Mouse (Mus musculus) left cerebral cortex, postnatal 4 days (tissue): ENCODE data around the gene Dock3. TPM values are rescaled to one million over a fixed set of nuclear protein-coding genes. Genes with fewer than 3 reads are reported as not detected.

Source experiments
- DNase-seq: peaks from one replicate; pipeline ENCODE4 v3.0.0-alpha.2; 2022
- intact Hi-C: fragments of 180-260 bp; cut with DNase I; formaldehyde crosslinking; loops from one replicate; pipeline ENCODE4 v1.15.1; 2025
- total RNA-seq, 2 experiments: library from RNA; stranded (reverse); gene quantifications; 2 replicates each; pipeline ENCODE4 v1.2.3; 2021

The Dock3 gene
- total RNA-seq, 2 experiments from 2014 or later: 159 to 181 TPM

DNA sequence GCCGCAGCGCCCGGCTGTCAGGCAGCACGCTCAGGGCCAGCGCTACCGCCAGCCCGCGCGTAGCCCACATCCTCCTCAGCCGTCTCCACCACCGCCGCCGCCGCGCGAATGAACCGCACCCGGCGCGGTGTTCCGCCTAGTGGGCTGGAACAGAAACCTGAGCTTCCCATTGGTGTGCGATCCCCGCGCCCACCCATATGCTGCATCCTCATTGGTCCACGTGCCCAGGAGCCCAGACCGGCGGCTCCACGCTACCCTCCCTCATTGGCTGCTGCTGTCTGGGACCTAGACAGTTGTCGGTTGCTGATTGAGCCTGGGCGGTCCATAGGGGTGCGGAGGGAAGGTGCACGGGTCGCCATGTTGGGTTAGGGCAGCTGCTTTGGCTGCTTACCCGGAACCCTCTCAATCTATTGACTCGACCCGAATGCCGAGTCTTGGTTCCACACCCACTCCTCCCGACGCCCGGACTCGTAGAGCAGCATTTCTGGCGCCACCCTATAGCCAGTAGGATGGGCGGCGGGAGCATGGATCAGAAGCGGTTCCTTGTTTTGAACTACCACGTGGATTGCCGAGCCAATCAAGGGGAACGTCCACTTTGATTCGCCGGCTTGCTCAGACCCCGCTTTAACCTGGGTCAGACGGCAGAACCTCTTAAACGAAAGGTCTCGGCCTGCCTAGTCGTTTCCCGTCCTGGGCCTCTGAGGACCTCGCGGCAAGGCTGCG lies 339.7 kb downstream of the Dock3 start, which contains the start of gene Manf:
Gene Manf (minus strand): TSS at position 151 of the 723 bp plus-strand sequence.
- intact Hi-C loops: no loop called here
- peak; percentile 98 for DNase-seq

DNA sequence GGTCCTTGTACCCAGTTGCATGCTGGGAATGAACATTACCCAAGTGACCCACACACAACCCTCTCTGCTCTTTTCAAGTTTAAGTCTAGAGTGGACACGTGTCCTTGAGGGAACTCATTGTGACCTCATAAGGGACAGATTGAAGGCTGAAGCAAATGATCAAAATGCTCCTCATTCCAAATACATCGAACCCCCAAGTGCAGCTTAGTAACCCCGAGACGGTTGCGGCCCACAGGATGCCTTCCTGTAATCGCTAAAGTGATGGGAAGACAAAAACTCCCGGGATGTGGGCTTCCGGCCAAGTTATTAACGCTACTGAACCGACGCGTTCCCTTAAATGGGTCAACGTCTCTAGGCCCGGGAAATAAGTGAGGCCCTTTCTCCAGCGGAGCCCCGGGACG lies 340.4 kb downstream of the Dock3 start:
- no peak for DNase-seq
- intact Hi-C loops: no loop called here

DNA sequence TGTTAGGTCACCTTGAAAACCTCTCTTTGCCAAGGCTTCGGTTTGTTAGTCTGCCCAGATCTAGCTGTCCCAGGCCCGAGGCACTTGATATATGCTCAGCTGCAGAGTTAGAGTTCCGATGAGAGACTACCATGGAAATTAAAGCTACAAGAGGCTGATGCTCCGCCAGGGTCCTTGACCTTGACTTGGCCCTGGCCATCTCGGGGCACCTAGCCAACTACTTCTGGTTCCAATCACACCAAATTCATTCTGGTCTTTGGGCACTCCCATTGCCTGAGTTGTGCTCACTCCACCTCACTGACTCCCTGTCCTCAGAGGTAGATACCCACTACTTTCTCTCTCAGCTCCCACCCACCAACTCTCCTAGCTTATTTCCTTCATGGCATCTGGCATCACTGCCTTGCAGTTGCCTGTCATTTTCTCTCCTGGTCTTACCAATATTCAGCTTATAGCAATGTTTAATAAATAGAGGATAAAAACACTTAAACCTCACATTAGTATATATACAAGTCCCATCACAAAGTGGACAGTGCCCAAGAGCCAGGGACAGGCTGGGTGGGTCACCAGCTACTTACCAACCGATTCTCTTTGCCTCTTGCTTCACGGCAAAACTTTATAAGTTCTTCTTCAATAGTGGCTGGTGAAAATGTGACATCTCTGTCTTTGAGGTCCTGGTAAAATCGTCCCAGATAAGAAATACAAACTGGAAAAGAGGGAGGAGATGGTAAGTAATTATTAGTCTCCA lies 341.0 kb downstream of the Dock3 start:
- no peak for DNase-seq
- intact Hi-C loops: no loop called here

DNA sequence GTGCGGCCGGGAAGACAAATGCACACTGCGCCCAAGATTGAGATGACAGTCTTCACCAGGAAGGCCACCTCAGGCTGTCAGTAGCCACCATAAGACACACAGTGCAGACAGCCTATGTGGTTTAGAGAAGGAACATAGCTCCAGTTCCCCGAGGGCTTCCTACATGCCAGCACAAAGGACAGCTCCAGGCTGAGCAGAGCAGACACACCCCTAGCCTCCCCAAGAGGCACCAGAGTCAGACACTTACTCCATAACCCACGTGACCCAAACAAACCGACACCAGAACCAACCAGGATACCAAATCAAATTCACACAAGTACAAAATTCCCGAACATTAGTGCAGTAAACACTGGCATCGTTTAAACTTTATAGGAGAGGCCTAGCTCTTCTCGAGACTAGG lies 342.4 kb downstream of the Dock3 start:
- DNase-seq: no peak
- intact Hi-C loops: no loop called here

DNA sequence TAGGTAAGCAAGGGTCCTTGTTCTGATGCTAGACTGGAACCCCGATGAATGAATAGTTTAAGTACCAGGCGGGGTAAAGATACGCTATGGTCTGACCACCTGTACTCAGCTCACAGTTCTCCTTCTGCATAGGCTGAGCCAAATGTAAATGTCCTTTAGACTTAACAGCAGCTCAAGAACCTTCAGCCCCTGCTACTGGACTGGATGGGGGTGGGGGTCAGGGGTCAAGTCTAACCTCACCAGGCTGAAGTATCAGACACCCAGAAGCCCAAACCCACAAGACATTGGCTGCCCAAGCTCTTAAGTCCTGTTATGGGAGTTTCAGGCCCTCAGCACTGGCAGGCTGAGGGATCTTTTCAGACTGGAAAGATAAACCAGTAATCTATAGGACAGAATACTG lies 343.4 kb downstream of the Dock3 start:
- intact Hi-C loops: no loop called here
- no peak for DNase-seq

DNA sequence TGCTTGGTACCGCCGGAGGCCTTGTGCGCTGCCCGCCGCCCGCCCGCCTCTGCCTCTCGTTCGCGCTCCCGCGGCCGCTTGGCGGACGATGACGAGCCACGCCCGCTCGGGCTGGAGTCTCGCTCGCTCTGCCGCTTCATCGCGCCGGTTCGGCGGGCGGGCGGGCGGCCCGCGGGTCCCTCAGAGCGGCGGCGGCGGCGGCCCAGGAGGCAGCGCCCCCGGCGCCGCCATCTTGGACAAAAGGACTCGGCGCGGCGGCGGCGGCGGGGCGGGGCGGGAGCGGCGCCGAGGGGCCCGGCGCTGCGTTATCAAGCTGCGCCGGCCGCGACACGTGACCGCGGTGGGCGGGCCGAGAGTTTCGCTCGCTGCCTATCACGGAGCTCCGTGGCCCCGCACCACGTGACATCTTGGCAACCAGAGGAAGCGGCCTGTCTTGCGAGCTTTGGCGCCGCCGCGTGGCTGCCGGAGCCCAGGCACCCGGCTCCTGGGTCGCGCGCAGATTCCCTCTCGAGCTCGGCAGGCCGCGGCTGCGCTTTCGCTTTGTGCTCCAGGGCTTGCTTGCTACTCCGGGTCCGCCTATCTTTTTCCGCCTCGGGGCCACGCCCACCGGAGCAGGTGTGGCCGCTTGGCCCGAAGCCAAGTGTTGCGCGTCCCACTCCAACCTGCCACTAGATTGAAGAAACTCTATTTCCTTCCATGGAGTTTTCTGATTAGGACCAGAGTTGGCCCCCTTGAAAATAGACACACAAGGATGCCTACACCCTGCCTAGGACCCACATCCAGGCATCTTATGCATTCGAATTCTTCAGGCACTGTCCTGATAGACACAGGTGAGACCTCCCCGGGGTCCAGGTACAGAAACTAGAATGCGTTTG lies 344.6 kb downstream of the Dock3 start, which contains the start of gene Rbm15b:
Gene Rbm15b (minus strand): TSS at position 601 of the 875 bp plus-strand sequence.
- intact Hi-C loops: no loop called here

DNA sequence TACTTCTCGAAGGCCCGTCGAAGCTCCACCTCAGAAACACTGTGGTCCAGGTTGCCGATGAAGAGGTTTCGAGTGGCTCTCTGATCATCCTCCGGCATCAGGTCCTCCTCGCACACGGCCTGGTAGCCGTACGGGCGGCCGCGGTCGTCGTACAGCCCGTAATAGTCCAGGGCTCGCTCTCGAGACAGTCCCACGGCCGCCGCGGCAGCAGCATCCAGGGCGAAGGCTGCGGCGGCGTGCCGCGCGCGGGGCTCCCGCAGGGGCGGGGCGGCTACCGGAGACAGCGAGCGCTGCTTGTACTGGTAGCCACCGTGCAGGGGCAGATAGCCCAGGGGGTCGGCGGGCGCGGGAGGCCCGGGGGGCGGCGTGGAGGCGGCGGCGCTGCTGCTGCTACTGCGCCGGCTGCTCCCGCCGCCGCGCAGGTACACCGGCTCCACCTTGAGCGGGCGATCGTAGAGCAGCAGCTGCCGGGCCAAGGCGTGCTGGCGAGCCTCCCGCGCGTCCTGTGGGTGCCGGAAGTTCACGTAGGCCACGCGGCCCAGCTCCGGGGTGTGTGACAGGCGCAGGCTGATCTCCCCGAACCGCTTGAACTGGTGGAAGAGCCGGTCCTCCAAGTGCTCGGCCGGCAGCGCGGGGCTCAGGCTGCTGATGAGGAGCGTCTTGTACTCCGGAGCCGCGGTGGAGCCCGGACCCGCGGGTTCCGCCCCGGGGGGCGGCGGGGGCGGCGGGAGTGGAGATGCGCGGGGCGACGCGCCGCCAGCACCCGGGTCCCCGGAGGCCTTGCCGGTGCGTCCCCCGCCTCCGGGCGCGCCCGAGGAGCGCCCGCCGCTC lies 345.6 kb downstream of the Dock3 start:
- peak; percentile 53 for DNase-seq
- intact Hi-C loops: no loop called here

More for the DNA sequence above, 344.6 kb downstream of the Dock3 start, which contains the start of gene Rbm15b:
- peak; percentile 99 for DNase-seq

DNA sequence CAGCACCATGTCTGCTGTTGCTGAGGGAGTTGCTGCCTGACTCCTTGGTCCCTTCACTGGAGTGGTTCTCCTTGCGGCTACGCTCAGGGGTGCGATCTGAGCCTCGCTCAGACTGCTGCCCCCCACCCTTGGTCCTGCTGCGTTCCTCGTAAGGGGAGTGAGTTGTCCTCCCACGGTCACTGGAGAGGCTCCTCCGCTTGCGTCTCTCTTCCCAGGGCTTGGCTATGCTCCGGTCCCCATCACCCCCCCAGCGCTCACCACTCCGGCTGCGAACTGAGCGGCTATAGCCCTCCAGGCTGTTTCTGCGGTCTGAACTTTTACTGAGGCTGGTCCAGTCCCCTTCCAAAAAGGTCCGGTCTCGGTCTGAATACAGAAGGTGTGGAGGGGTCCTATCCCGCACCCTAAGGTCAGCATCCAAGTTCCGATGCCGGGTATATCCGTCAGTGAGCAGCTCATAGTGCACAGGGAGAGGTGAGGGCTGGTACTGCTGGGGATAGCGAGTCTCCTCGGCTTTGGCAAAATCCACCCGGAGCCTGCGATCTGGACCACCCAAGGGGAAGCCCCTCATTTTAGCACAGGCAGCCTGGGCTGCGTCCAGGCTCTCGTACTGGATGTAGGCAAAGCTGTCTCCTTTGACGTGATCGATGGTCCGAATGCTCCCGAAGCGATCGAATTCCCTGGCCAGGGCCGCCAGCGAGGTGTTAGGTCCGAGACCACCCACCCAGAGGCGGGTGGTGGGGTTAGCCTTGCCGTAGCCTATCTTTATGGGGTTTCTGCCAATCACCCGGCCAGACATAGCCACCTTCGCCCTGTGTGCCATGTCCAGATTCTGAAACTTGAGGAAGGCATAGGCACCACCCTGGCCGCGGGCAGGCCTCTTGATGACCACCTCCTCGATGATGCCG lies 346.5 kb downstream of the Dock3 start:
- DNase-seq: peak; percentile 20
- intact Hi-C loops: no loop called here

DNA sequence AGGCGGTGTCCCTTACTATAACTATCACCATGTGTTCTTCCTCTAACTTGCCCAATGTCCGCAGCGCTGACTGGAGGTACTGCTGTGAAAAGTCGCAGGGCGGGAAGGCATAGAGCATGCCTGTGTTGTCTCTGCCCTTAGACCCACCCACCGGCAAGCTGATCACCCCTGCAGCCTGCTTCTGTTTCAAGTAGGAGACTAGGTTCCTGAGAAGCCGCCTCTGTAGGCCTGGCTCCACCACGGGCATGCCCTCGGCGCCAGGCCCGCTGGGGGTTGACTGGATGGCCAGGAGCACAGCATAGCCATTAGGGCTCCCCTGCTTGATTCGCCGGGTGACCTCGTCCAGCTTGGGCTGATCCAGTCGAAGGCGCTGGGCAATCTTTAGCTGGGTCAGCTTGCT lies 347.4 kb downstream of the Dock3 start:
- peak; percentile 19 for DNase-seq
- intact Hi-C loops: no loop called here

DNA sequence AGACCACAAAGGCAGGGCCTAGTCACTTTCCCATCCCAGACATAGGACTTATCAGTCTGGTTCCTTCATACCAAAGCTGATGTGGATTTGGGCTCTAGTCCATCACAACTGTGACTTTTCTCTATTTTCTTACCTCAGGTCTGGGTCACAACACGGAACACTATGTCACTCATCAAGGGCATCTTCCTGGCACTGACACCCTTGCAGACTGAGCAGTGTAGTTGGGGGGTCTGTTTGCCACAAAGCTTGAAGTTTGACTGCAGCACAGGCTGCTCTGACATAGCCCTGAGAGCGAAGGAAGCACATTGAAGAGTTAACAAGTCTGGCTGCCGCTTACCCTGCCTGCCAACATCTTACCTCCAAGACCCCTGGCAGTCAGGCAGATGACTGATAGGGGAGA lies 348.6 kb downstream of the Dock3 start:
- intact Hi-C loops: no loop called here
- DNase-seq: no peak

DNA sequence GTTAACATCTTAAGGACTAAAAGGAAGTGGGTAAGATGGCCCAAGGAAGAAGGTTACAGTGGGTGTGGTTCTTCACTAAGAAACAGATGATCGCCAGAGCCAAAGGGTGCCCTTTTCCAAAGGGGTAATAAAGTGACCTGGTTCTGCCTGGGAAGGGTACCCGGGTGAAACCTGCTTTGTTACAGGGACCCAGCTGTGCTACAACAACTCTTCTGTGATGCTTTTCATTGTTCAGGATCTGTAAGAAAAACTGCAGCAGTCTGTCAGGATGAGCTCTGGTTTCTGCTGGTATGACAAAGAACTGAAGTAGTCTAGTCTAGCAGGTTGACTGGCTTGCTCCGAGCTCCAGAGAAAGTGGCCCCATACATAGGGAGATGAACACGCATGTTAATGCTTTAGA lies 349.5 kb downstream of the Dock3 start:
- intact Hi-C loops: no loop called here

DNA sequence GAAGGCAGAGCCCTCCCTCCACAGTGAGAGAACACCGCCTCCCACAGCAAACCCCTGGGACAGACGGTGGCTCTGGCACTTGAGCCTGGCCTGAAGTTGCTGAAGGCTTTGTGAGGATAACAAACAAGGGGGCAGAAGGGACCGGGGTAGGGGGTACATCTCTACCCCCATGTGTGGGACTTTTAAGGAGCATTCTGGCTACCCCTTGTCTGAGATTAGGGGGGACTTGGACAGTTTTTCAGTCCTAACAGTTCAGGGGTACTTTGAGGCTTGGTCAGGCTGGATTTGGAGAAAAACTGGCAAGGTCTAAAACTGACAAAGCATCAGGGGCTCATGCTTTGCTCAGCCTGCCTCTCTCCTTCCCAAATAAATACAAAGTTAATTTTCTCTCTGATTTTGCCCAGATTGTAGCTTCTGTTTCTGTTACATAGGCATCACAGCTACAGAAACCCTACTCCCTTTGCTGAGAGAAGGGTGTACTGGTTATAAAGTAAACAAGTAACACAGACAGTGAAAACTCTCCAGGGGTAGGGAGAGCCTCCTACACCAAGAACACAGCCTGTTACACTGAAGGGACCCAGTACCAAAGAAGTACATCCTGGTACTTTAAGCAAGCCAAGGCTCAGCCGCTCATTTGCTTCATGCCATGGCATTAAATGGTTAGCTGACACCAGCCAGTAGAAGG lies 350.5 kb downstream of the Dock3 start:
- DNase-seq: no peak
- intact Hi-C loops: no loop called here

More for the DNA sequence above, 349.5 kb downstream of the Dock3 start:
- DNase-seq: no peak

DNA sequence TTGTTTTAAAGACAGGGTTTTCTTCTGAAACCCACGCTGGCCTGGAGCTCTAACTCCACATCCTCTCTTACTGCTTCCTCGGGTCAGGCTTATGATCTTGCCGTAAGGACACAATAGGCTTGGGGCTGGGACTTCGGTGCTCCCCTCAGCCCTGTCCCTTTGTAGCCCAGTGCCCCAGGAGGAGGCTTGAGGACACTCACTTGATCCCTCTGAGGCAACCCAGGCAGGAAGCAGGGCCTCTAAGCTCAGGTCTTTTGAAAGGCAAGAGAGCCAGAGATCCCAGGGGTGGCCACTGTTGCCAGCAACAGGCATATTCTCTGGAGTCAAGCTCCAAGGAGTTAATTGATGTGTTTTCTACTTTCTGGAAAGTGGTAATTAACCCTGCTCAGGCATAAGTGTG lies 352.2 kb downstream of the Dock3 start:
- DNase-seq: no peak
- intact Hi-C loops: no loop called here

DNA sequence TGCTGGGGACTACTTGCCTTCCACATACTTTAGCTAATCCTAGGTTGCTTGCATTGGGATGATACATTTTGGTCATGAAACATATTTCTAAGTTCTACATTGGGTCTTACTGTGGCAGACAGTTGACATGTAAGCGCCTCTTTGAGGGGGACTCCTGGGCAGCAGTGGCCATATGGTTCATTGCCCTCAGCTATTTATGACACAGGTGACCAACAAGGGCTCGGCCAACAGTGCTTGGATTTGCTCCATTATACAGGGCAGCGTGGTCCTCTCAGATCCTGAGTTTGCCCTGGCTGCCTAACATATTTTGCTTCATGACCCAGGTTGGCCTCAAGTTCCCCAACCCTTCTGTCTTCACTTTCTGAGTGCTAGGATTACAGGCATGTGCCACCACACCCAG lies 355.0 kb downstream of the Dock3 start:
- intact Hi-C loops: no loop called here
- DNase-seq: no peak

DNA sequence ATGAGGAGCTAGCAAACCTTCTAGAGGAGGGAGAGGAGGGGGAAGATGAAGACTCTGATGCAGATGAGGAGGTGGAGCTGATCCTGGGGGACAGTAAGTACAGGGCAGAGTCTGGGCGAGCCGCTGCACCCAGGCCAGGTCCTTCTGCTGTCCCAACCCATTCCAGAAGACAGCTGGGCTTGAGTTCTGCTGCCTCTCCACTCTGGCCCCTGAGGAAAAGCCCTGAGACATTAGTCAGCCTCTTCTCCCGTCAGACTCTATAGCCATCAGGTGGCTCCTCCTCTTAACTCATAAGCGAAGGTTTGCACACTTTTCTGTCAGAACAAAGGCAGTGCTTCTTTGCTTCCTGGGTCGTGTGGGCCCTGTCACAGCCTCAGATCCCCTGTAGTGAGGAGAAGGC lies 357.5 kb downstream of the Dock3 start:
- intact Hi-C loops: no loop called here
- DNase-seq: no peak

DNA sequence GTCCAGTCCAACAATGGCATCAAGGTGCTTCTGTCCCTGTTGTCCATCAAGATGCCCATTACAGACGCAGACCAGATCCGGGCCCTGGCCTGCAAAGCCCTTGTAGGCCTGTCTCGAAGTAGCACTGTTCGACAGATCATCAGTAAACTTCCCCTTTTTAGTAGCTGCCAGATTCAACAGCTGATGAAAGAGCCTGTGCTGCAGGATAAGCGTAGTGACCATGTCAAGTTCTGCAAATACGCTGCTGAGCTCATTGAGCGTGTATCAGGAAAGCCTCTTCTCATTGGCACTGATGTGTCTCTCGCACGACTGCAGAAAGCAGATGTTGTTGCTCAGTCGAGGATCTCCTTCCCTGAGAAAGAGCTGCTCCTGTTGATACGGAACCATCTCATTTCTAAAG lies 373.7 kb downstream of the Dock3 start:
- intact Hi-C loops: no loop called here
- no peak for DNase-seq

DNA sequence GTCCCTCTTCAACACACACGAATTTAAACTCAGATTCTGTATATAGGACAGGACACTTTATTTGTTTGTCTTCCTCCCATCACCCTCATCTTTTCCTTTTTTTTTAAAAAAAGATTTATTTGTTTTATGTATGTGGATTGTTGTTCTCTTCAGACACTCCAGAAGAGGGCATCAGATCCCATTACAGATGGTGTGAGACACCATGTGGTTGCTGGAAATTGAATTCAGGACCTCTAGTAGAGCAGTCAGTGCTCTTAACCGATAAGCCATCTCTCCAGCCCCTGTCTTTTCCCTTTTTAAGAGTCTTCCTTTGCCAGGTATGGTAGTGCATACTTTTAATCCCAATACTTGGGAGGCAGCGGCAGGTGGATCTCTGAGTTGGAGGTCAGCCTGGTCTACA lies 375.0 kb downstream of the Dock3 start:
- no peak for DNase-seq
- intact Hi-C loops: no loop called here
